Mouse (Mus musculus) heart, postnatal 4 days (tissue): Measurements from ENCODE around the gene Olfr70. TPM values are rescaled to one million over a fixed set of nuclear protein-coding genes. Genes with fewer than 3 reads are reported as not detected.
A peak's percentile ranks its signal among the peaks of the same experiment; 100 is the strongest.

Experiments
- DNase-seq: peaks from one replicate; pipeline ENCODE4 v3.0.0; 2021
- total RNA-seq, 2 experiments: library from RNA; stranded (reverse); gene quantifications; 2 replicates each; pipeline ENCODE4 v1.2.3; 2021

Olfr70 gene
- total RNA-seq = not detected

GRCm38 (mm10) chr4:43700707-43701106 is at the start of gene Olfr70:
Olfr70 (minus strand) TSS chr4:43700807.
- no peak for DNase-seq

- DNase-seq = no peak
Observed at GRCm38 (mm10) chr4:43745187-43745586, 44.6 kb upstream of the Olfr70 start.

- DNase-seq = no peak
Observed at GRCm38 (mm10) chr4:43743099-43743498, 42.5 kb upstream of the Olfr70 start.

GRCm38 (mm10) chr4:43742637-43743036 is 42.0 kb upstream of the Olfr70 start:
- no peak for DNase-seq

GRCm38 (mm10) chr4:43741526-43741925 is 40.9 kb upstream of the Olfr70 start:
- no peak for DNase-seq

- DNase-seq = no peak
Observed at GRCm38 (mm10) chr4:43738989-43739674, 38.5 kb upstream of the Olfr70 start.

GRCm38 (mm10) chr4:43737144-43737543 is 36.5 kb upstream of the Olfr70 start:
- DNase-seq = no peak

GRCm38 (mm10) chr4:43733186-43733585 is 32.6 kb upstream of the Olfr70 start:
- DNase-seq = no peak

- no peak for DNase-seq
Observed at GRCm38 (mm10) chr4:43732171-43732570, 31.6 kb upstream of the Olfr70 start.

- DNase-seq = peak; percentile 29
Observed at GRCm38 (mm10) chr4:43730750-43731297, 30.2 kb upstream of the Olfr70 start.

- peak; percentile 73 for DNase-seq
Observed at GRCm38 (mm10) chr4:43729794-43730550, 29.4 kb upstream of the Olfr70 start, which contains the start of gene Spaar. Spaar (plus strand) TSS chr4:43730034.

- no peak for DNase-seq
Observed at GRCm38 (mm10) chr4:43729126-43729525, 28.5 kb upstream of the Olfr70 start.

- DNase-seq = peak; percentile 73
Observed at GRCm38 (mm10) chr4:43728576-43728954, 28.0 kb upstream of the Olfr70 start.

GRCm38 (mm10) chr4:43727718-43728575 is 27.3 kb upstream of the Olfr70 start:
- no peak for DNase-seq

- peak; percentile 84 for DNase-seq
Observed at GRCm38 (mm10) chr4:43726995-43727394, 26.4 kb upstream of the Olfr70 start, which contains the start of gene Hrct1. Hrct1 (plus strand) TSS chr4:43727188.

GRCm38 (mm10) chr4:43726228-43726993 is 25.8 kb upstream of the Olfr70 start:
- DNase-seq = peak; percentile 42

- DNase-seq = peak; percentile 80
Observed at GRCm38 (mm10) chr4:43724764-43725163, 24.2 kb upstream of the Olfr70 start.

- DNase-seq = no peak
Observed at GRCm38 (mm10) chr4:43722191-43722590, 21.6 kb upstream of the Olfr70 start.

- no peak for DNase-seq
Observed at GRCm38 (mm10) chr4:43720491-43721228, 20.1 kb upstream of the Olfr70 start.

- DNase-seq = no peak
Observed at GRCm38 (mm10) chr4:43713652-43714219, 13.1 kb upstream of the Olfr70 start.

GRCm38 (mm10) chr4:43711821-43712220 is 11.2 kb upstream of the Olfr70 start:
- DNase-seq = peak; percentile 91
